Mouse (Mus musculus) monocyte, adult 59 days (primary cell): ENCODE data around the gene Fbh1. TPM values are rescaled to one million over a fixed set of nuclear protein-coding genes. Genes with fewer than 3 reads are reported as not detected.

Experiments
- total RNA-seq, 2 experiments: library from RNA; stranded (reverse); gene quantifications; one replicate each; pipeline ENCODE4 v1.2.4; 2023

Fbh1 gene
- 10 to 100 TPM; 67.0 to 72.4 TPM for total RNA-seq

DNA sequence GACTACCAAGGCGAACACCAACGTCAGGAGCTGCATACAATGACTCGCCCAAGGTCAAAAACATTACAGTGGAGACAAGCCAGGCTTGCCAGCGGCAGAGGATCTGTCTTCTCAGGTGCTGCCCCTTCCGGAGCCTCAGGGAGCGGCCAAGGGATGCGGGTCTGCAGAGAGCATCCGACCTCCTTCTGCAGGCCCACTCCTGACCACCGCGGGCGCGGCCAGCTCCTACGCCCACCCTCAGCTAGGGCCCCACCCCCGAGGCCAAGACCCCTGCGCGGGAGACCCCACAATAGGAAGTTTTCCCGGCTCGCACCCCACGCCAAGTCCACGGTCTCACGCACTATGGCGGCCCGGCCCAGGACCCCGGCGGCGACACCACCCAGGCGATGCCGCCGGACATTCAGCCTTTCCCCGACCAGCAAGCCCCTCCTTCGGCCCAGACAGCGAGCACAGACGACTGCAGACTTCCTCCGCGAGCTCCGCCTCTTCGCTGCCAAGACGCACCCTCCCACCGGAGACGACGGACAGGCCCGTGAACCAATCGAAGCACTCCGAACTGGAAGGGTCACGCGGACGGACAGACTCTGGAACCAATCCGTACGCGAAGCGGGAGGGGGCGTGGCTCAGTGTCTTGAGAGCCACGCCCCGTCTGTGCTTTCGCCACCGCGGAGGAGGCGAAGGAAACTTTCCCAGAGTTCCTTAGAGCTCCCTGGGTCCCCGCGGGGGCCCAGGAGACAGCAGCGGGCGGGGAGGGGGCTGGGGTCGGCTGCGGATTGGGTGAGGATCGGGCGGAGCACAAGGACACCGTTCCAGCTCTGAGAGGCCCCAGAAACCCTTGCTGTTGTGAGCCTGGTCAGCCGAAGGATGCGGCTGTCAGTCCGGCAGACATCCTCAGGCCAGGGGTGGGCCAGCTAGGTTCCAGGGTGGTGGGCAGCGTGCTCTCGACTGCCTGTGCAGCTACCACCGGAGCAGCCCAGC lies at the start of gene Fbh1, which contains the start of gene Ankrd16:
Gene Fbh1 (minus strand): TSS at position 492 of the 978 bp plus-strand sequence.
Gene Ankrd16 (plus strand): TSS at position 786 of the 978 bp plus-strand sequence.

DNA sequence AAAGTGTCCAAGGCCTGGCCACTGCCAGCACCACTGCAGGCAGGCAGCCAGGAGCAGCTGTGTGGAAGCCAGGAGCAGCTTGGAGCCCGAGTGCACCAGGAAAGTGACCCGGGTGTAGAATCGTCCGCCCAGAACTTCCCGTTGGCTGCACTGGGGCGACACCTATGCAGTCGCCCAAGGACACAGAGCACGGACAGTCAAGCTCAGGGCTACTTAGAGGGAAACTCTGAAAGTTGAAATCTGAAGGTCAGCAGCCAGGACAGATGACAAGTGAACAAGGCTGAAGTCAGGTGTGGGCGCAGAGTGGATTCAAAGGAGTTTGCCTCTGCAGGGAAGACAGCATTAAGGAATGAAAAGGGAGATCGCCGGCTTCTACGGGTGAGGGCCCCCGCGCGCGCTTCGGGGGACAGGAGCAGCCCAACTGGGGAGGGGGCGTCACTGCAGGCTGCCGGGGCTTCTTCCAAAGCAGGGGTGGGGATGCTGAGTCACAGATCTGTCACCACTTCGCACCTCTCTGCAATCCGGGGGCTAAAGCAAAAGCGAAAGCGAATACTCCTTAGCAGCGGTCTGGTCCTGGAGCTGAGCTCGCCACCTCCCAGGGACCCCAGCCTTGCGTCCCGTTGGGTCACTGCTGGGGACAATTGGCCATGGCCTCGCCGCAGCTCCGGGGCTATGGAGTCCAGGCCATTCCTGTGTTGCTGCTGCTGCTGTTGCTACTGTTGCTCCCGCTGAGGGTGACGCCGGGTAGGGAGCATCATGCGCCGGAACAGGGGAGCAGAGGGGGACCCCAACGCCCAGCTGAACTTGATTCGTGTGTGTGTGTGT lies 72.0 kb downstream of the Fbh1 start, which contains the start of gene Il15ra:
Gene Il15ra (plus strand): TSS at position 90 of the 825 bp plus-strand sequence.

Other genes starting within 250 kb of the Fbh1 start
- 10 to 100 TPM; 65.4 to 83.1 TPM for gene Pfkfb3, start 223.5 kb downstream of the Fbh1 start, total RNA-seq
- 100 to 1,000 TPM; 119 to 127 TPM for gene Rbm17, start 173.4 kb downstream of the Fbh1 start, total RNA-seq
- gene Gm17490, start 151.3 kb downstream of the Fbh1 start, total RNA-seq, result not detected
- under 1 TPM; 0.52 to 0.97 TPM for gene Il2ra, start 134.8 kb downstream of the Fbh1 start, total RNA-seq
- gene Il15ra, start 72.3 kb downstream of the Fbh1 start, total RNA-seq, result 10 to 100 TPM; 17.7 to 25.7 TPM
- 10 to 100 TPM; 67.1 to 67.2 TPM for gene Ankrd16, start 294 bp upstream of the Fbh1 start, total RNA-seq